Mouse (Mus musculus): Measurements from ENCODE around the gene Wap. TPM values are rescaled to one million over a fixed set of nuclear protein-coding genes. Genes with fewer than 3 reads are reported as not detected.

Gene Wap
- polyA plus RNA-seq, 1 experiment, result not detected

- no peak overlapping the region for H3K4me2 ChIP-seq (ENCODE audit: low read depth)
- TF ChIP-seq SRF (IDR thresholded peaks at IDR 0.05; ENCODE audit: control insufficient read depth, insufficient read length, low read depth), result no peak
- TF ChIP-seq USF1 (IDR thresholded peaks at IDR 0.05; ENCODE audit: low read depth), result no peak
- no peak for TF ChIP-seq E2F4 (IDR thresholded peaks at IDR 0.05; ENCODE audit: insufficient read depth)
- no peak for TF ChIP-seq MAX (IDR thresholded peaks at IDR 0.05; ENCODE audit: low read depth)
- no peak for TF ChIP-seq REST (IDR thresholded peaks at IDR 0.05; ENCODE audit: insufficient read depth, insufficient read length)
- TF ChIP-seq CEBPB (IDR thresholded peaks at IDR 0.05; ENCODE audit: insufficient read depth, poor library complexity, severe bottlenecking), result no peak
- no peak for TF ChIP-seq TCF3 (IDR thresholded peaks at IDR 0.05; ENCODE audit: insufficient read length, low read depth)
- no peak for TF ChIP-seq MYOD1 (IDR thresholded peaks at IDR 0.05; ENCODE audit: control insufficient read depth in 1 of 3, insufficient read length in 2 of 3, low read depth in 2 of 3)
- no peak for TF ChIP-seq MYOG (IDR thresholded peaks at IDR 0.05; ENCODE audit: control insufficient read depth in 1 of 3, insufficient read depth in 1 of 3, insufficient read length in 2 of 3, low read depth in 2 of 3)
- TF ChIP-seq POLR2AphosphoS2 (IDR thresholded peaks at IDR 0.05; ENCODE audit: insufficient read length, low read depth), result no peak
- TF ChIP-seq TCF12 (IDR thresholded peaks at IDR 0.05; ENCODE audit: insufficient read depth, poor library complexity, severe bottlenecking), result no peak
- no peak for TF ChIP-seq POLR2A (IDR thresholded peaks at IDR 0.05; ENCODE audit: insufficient read length, low read depth)
- H3K4me3 ChIP-seq, result no peak overlapping the region
- H3K79me2 ChIP-seq (ENCODE audit: control insufficient read depth, insufficient read depth), result no peaks in the 10 kb centered on the region
- H3ac ChIP-seq (ENCODE audit: control insufficient read depth, insufficient read length), result no peak overlapping the region
- H3K27me3 ChIP-seq (ENCODE audit: control insufficient read depth, insufficient read depth, insufficient read length), result no peaks in the 10 kb centered on the region
- peaks cover 31% of the 10 kb centered on the region for H3K36me3 ChIP-seq (ENCODE audit: control insufficient read depth, insufficient read depth)
Observed at GRCm38 (mm10) chr11:6596616-6597015, 41.8 kb downstream of the Wap start.

GRCm38 (mm10) chr11:6596205-6596604, 42.2 kb downstream of the Wap start:
- Histone ChIP-seq H3K27me3 (ENCODE audit: control insufficient read depth, insufficient read depth, insufficient read length) (no peaks in the 10 kb centered on the region), H3K4me3 (no peak overlapping the region), H3K79me2 (ENCODE audit: control insufficient read depth, insufficient read depth) (no peaks in the 10 kb centered on the region), H3ac (ENCODE audit: control insufficient read depth, insufficient read length) (no peak overlapping the region), H3K4me2 (ENCODE audit: low read depth) (no peak overlapping the region), H3K36me3 (ENCODE audit: control insufficient read depth, insufficient read depth) (peaks cover 35% of the 10 kb centered on the region)
- no peak for TF ChIP-seq MYOD1 (IDR thresholded peaks at IDR 0.05; ENCODE audit: control insufficient read depth in 1 of 3, insufficient read length in 2 of 3, low read depth in 2 of 3)
- no peak for TF ChIP-seq MYOG (IDR thresholded peaks at IDR 0.05; ENCODE audit: control insufficient read depth in 1 of 3, insufficient read depth in 1 of 3, insufficient read length in 2 of 3, low read depth in 2 of 3)
- no peak for TF ChIP-seq TCF12 (IDR thresholded peaks at IDR 0.05; ENCODE audit: insufficient read depth, poor library complexity, severe bottlenecking)
- no peak for TF ChIP-seq TCF3 (IDR thresholded peaks at IDR 0.05; ENCODE audit: insufficient read length, low read depth)
- no peak for TF ChIP-seq SRF (IDR thresholded peaks at IDR 0.05; ENCODE audit: control insufficient read depth, insufficient read length, low read depth)
- no peak for TF ChIP-seq REST (IDR thresholded peaks at IDR 0.05; ENCODE audit: insufficient read depth, insufficient read length)
- no peak for TF ChIP-seq CEBPB (IDR thresholded peaks at IDR 0.05; ENCODE audit: insufficient read depth, poor library complexity, severe bottlenecking)
- TF ChIP-seq MAX (IDR thresholded peaks at IDR 0.05; ENCODE audit: low read depth), result no peak
- TF ChIP-seq POLR2AphosphoS2 (IDR thresholded peaks at IDR 0.05; ENCODE audit: insufficient read length, low read depth), result no peak
- TF ChIP-seq E2F4 (IDR thresholded peaks at IDR 0.05; ENCODE audit: insufficient read depth), result no peak
- TF ChIP-seq USF1 (IDR thresholded peaks at IDR 0.05; ENCODE audit: low read depth), result no peak
- no peak for TF ChIP-seq POLR2A (IDR thresholded peaks at IDR 0.05; ENCODE audit: insufficient read length, low read depth)

GRCm38 (mm10) chr11:6595339-6595738, 43.1 kb downstream of the Wap start:
- no peak for TF ChIP-seq TCF3 (IDR thresholded peaks at IDR 0.05; ENCODE audit: insufficient read length, low read depth)
- no peak for TF ChIP-seq USF1 (IDR thresholded peaks at IDR 0.05; ENCODE audit: low read depth)
- TF ChIP-seq CEBPB (IDR thresholded peaks at IDR 0.05; ENCODE audit: insufficient read depth, poor library complexity, severe bottlenecking), result no peak
- H3K36me3 ChIP-seq (ENCODE audit: control insufficient read depth, insufficient read depth), result peaks cover 35% of the 10 kb centered on the region

GRCm38 (mm10) chr11:6594845-6595244, 43.6 kb downstream of the Wap start:
- H3K4me3 ChIP-seq, result no peak overlapping the region
- H3K36me3 ChIP-seq (ENCODE audit: control insufficient read depth, insufficient read depth), result peaks cover 35% of the 10 kb centered on the region
- no peaks in the 10 kb centered on the region for H3K79me2 ChIP-seq (ENCODE audit: control insufficient read depth, insufficient read depth)
- H3K4me2 ChIP-seq (ENCODE audit: low read depth), result no peak overlapping the region
- no peaks in the 10 kb centered on the region for H3K27me3 ChIP-seq (ENCODE audit: control insufficient read depth, insufficient read depth, insufficient read length)
- no peak overlapping the region for H3ac ChIP-seq (ENCODE audit: control insufficient read depth, insufficient read length)
- TF ChIP-seq CEBPB (IDR thresholded peaks at IDR 0.05; ENCODE audit: insufficient read depth, poor library complexity, severe bottlenecking), result no peak

More at GRCm38 (mm10) chr11:6595339-6595738, 43.1 kb downstream of the Wap start:
- H3K4me3 ChIP-seq, result no peak overlapping the region
- H3ac ChIP-seq (ENCODE audit: control insufficient read depth, insufficient read length), result no peak overlapping the region
- no peaks in the 10 kb centered on the region for H3K27me3 ChIP-seq (ENCODE audit: control insufficient read depth, insufficient read depth, insufficient read length)
- H3K4me2 ChIP-seq (ENCODE audit: low read depth), result no peak overlapping the region
- no peaks in the 10 kb centered on the region for H3K79me2 ChIP-seq (ENCODE audit: control insufficient read depth, insufficient read depth)

- Histone ChIP-seq H3K36me3 (ENCODE audit: control insufficient read depth, insufficient read depth) (peaks cover 35% of the 10 kb centered on the region), H3K4me3 (no peak overlapping the region), H3K79me2 (ENCODE audit: control insufficient read depth, insufficient read depth) (no peaks in the 10 kb centered on the region), H3K4me2 (ENCODE audit: low read depth) (no peak overlapping the region), H3ac (ENCODE audit: control insufficient read depth, insufficient read length) (no peak overlapping the region), H3K27me3 (ENCODE audit: control insufficient read depth, insufficient read depth, insufficient read length) (no peaks in the 10 kb centered on the region)
- no peak for TF ChIP-seq SRF (IDR thresholded peaks at IDR 0.05; ENCODE audit: control insufficient read depth, insufficient read length, low read depth)
- no peak for TF ChIP-seq E2F4 (IDR thresholded peaks at IDR 0.05; ENCODE audit: insufficient read depth)
- no peak for TF ChIP-seq USF1 (IDR thresholded peaks at IDR 0.05; ENCODE audit: low read depth)
- no peak for TF ChIP-seq TCF3 (IDR thresholded peaks at IDR 0.05; ENCODE audit: insufficient read length, low read depth)
- TF ChIP-seq REST (IDR thresholded peaks at IDR 0.05; ENCODE audit: insufficient read depth, insufficient read length), result no peak
- TF ChIP-seq TCF12 (IDR thresholded peaks at IDR 0.05; ENCODE audit: insufficient read depth, poor library complexity, severe bottlenecking), result no peak
- TF ChIP-seq MYOG (IDR thresholded peaks at IDR 0.05; ENCODE audit: control insufficient read depth in 1 of 3, insufficient read depth in 1 of 3, insufficient read length in 2 of 3, low read depth in 2 of 3), result no peak
- no peak for TF ChIP-seq CEBPB (IDR thresholded peaks at IDR 0.05; ENCODE audit: insufficient read depth, poor library complexity, severe bottlenecking)
- no peak for TF ChIP-seq MYOD1 (IDR thresholded peaks at IDR 0.05; ENCODE audit: control insufficient read depth in 1 of 3, insufficient read length in 2 of 3, low read depth in 2 of 3)
Observed at GRCm38 (mm10) chr11:6593406-6593805, 45.0 kb downstream of the Wap start.
